In the genomic region with DNA sequence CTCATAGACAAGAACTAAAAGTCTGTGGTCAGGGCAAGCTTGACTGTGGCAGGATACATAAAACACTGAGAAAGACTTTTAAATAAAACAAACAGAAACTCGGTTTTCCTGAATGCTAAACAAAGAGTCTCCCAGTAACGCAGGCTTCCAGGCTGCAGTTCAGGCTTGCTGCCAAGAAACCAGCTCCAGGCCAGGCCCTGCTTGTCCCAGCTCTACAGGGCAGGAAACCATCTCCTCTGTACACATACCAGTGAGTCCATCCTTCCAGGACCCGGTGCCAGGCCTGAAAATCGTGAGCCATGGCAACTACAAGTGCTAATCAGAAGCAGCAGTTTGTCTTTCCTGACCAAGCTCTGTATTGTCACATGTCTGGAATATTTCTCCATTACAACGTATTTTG, we compare ENCODE assay signal across 8 mouse cellular contexts. TPM values are rescaled to one million over a fixed set of nuclear protein-coding genes. Genes with fewer than 3 reads are reported as not detected.
DNase-seq lines count a peak whose midpoint lies in the region; ATAC-seq lines count a peak whose summit lies in the region.

No protein-coding gene starts in this region.

- no peak for ATAC-seq in forebrain, embryonic 12.5 days (ENCODE audit: low FRiP score)
- ATAC-seq in intestine, embryonic 14.5 days (replicated peaks; ENCODE audit: low FRiP score, low TSS enrichment, low read depth), result peak; percentile 70
- no peak for ATAC-seq in liver, embryonic 11.5 days (replicated peaks; ENCODE audit: low FRiP score)
- ATAC-seq in inflammation-experienced regulatory T-cells, adult 6 months, result no peak

- 0 out of 2 replicates have a peak overlapping the region, but pooled peaks have one; percentile 36 for H3K27ac ChIP-seq in forebrain, embryonic 12.5 days
- no peak overlapping the region; the same call in 1 of the 2 replicates for H3K27ac ChIP-seq in forebrain, embryonic 10.5 days
- H3K27ac ChIP-seq in intestine, embryonic 14.5 days (ENCODE audit: low read depth), result peak overlapping the region; percentile 97
- peak overlapping the region; percentile 30; the same call in 1 of the 2 replicates for H3K27ac ChIP-seq in liver, embryonic 11.5 days (ENCODE audit: low read depth, low read length)

- H3K9me3 ChIP-seq in forebrain, embryonic 12.5 days, result no peaks in the 10 kb centered on the region
- no peaks in the 10 kb centered on the region; the same call in 1 of the 2 replicates for H3K9me3 ChIP-seq in forebrain, embryonic 10.5 days
- H3K9me3 ChIP-seq in intestine, embryonic 14.5 days (ENCODE audit: control insufficient read depth, low read length), result no peaks in the 10 kb centered on the region
- no peaks in the 10 kb centered on the region for H3K9me3 ChIP-seq in liver, embryonic 11.5 days (ENCODE audit: control insufficient read depth, low read length)

- H3K36me3 ChIP-seq in forebrain, embryonic 12.5 days (replicated peaks), result no peaks in the 10 kb centered on the region
- no peaks in the 10 kb centered on the region for H3K36me3 ChIP-seq in forebrain, embryonic 10.5 days (replicated peaks)
- no peaks in the 10 kb centered on the region for H3K36me3 ChIP-seq in intestine, embryonic 14.5 days (ENCODE audit: control insufficient read depth, insufficient read depth, low read length)
- no peaks in the 10 kb centered on the region for H3K36me3 ChIP-seq in liver, embryonic 11.5 days (ENCODE audit: control insufficient read depth, insufficient read depth, low read length)

- H3K4me3 ChIP-seq in forebrain, embryonic 12.5 days (replicated peaks), result no peak overlapping the region
- H3K4me3 ChIP-seq in forebrain, embryonic 10.5 days, result no peak overlapping the region
- H3K4me3 ChIP-seq in intestine, embryonic 14.5 days (ENCODE audit: low read depth, low read length), result no peak overlapping the region
- no peak overlapping the region for H3K4me3 ChIP-seq in liver, embryonic 11.5 days (ENCODE audit: low read depth, low read length)

- 33% methylated on average over 5 of the region's 5 CpGs for WGBS in forebrain, embryonic 12.5 days
- WGBS in forebrain, embryonic 10.5 days, result 51% methylated on average over 5 of the region's 5 CpGs
- 8% methylated on average over 5 of the region's 5 CpGs for WGBS in intestine, embryonic 14.5 days
- WGBS in liver, embryonic 11.5 days, result 28% methylated on average over 5 of the region's 5 CpGs

- H3K4me1 ChIP-seq in forebrain, embryonic 12.5 days, result no peaks in the 10 kb centered on the region; the same call in 1 of the 2 replicates
- 0 out of 2 replicates have a peak, but pooled peaks cover 8% of the 10 kb centered on the region for H3K4me1 ChIP-seq in forebrain, embryonic 10.5 days
- peaks cover 14% of the 10 kb centered on the region for H3K4me1 ChIP-seq in intestine, embryonic 14.5 days (replicated peaks; ENCODE audit: control insufficient read depth, insufficient read depth, low read length)
- H3K4me1 ChIP-seq in liver, embryonic 11.5 days (replicated peaks; ENCODE audit: control insufficient read depth, insufficient read depth, low read length), result peaks cover 33% of the 10 kb centered on the region

- H3K4me2 ChIP-seq in forebrain, embryonic 12.5 days, result no peak overlapping the region
- H3K4me2 ChIP-seq in intestine, embryonic 14.5 days (ENCODE audit: low read length), result no peak overlapping the region
- H3K4me2 ChIP-seq in liver, embryonic 11.5 days, result no peak overlapping the region

- no peak overlapping the region for H3K9ac ChIP-seq in forebrain, embryonic 12.5 days
- H3K9ac ChIP-seq in intestine, embryonic 14.5 days (ENCODE audit: low read length), result no peak overlapping the region
- H3K9ac ChIP-seq in liver, embryonic 11.5 days (ENCODE audit: low read depth, low read length), result no peak overlapping the region

- 0 out of 2 replicates have a peak, but pooled peaks cover 3% of the 10 kb centered on the region for H3K27me3 ChIP-seq in forebrain, embryonic 12.5 days
- H3K27me3 ChIP-seq in forebrain, embryonic 10.5 days (ENCODE audit: poor library complexity, severe bottlenecking), result peaks cover 3% of the 10 kb centered on the region
- no peaks in the 10 kb centered on the region for H3K27me3 ChIP-seq in intestine, embryonic 14.5 days (replicated peaks; ENCODE audit: control insufficient read depth, insufficient read depth, low read length)
- no peaks in the 10 kb centered on the region for H3K27me3 ChIP-seq in liver, embryonic 11.5 days (replicated peaks; ENCODE audit: control insufficient read depth, insufficient read depth, low read length)

- no peak for DNase-seq in forebrain, embryonic 10.5 days (ENCODE audit: extremely low spot score, low spot score)
- peak; percentile 34 for DNase-seq in cerebellum, adult 8-10 months
- peak; percentile 66 to 83 for DNase-seq in gastrocnemius, postnatal 4 days (ENCODE audit: low spot score in 2 of 2)
- DNase-seq in intestine, embryonic 14.5 days (ENCODE audit: low spot score), result peak; percentile 79
- no peak for DNase-seq in liver, embryonic 11.5 days (ENCODE audit: low spot score)
- peak; percentile 32 for DNase-seq in naive thymus-derived CD4-positive, alpha-beta T cell, adult 2 months (ENCODE audit: low read depth)

RNA-seq across cellular contexts. Expression of gene Gm17387, which starts 12.7 kb away (rescaled TPM):
- polyA plus RNA-seq in forebrain, embryonic 12.5 days (2016; fragmentation: Nextera tagmentation; extraction: Ambion mirVana), result not detected in 2 replicates
- polyA plus RNA-seq in forebrain, embryonic 10.5 days (2016; fragmentation: Nextera tagmentation; extraction: Ambion mirVana), result not detected in 2 replicates
- not detected for total RNA-seq in gastrocnemius, postnatal 4 days (2021)
- polyA plus RNA-seq in intestine, embryonic 14.5 days (2014; fragmentation: Nextera tagmentation; extraction: Ambion mirVana), result not detected in 2 replicates
- not detected in 2 replicates for polyA plus RNA-seq in liver, embryonic 11.5 days (2014; fragmentation: Nextera tagmentation; extraction: Ambion mirVana)
- not detected for polyA plus RNA-seq in inflammation-experienced regulatory T-cells, adult 6 months (2017; shearing (Covaris generic))

RNA-seq across cellular contexts. Expression of gene B4galnt4, which starts 19.2 kb away (rescaled TPM):
- 40.7 and 43.6 TPM in 2 replicates for polyA plus RNA-seq in forebrain, embryonic 12.5 days (2016; fragmentation: Nextera tagmentation; extraction: Ambion mirVana)
- 24.6 and 30.4 TPM in 2 replicates for polyA plus RNA-seq in forebrain, embryonic 10.5 days (2016; fragmentation: Nextera tagmentation; extraction: Ambion mirVana)
- total RNA-seq in gastrocnemius, postnatal 4 days (2021), result under 1 TPM; 0.22 to 0.62 TPM
- polyA plus RNA-seq in intestine, embryonic 14.5 days (2014; fragmentation: Nextera tagmentation; extraction: Ambion mirVana), result 9.2 and 13.6 TPM in 2 replicates
- 3.4 and 4.7 TPM in 2 replicates for polyA plus RNA-seq in liver, embryonic 11.5 days (2014; fragmentation: Nextera tagmentation; extraction: Ambion mirVana)
- polyA plus RNA-seq in inflammation-experienced regulatory T-cells, adult 6 months (2017; shearing (Covaris generic)), result 10 to 100 TPM; 11.1 to 13.1 (median 12.5) TPM

RNA-seq across cellular contexts. Expression of gene Ifitm6, which starts 23.9 kb away (rescaled TPM):
- polyA plus RNA-seq in forebrain, embryonic 12.5 days (2016; fragmentation: Nextera tagmentation; extraction: Ambion mirVana), result not detected in 2 replicates
- polyA plus RNA-seq in forebrain, embryonic 10.5 days (2016; fragmentation: Nextera tagmentation; extraction: Ambion mirVana), result not detected in 2 replicates
- total RNA-seq in gastrocnemius, postnatal 4 days (2021), result 1 to 10 TPM in 1 of 2 experiments, not detected in 1; 1.2 TPM
- 0.78 and 1.2 TPM in 2 replicates for polyA plus RNA-seq in intestine, embryonic 14.5 days (2014; fragmentation: Nextera tagmentation; extraction: Ambion mirVana)
- polyA plus RNA-seq in liver, embryonic 11.5 days (2014; fragmentation: Nextera tagmentation; extraction: Ambion mirVana), result 0.90 and 0.97 TPM in 2 replicates
- under 1 TPM in 1 of 3 experiments, not detected in 2; 0.94 TPM for polyA plus RNA-seq in inflammation-experienced regulatory T-cells, adult 6 months (2017; shearing (Covaris generic))

RNA-seq across cellular contexts. Expression of gene Ifitm3, which starts 31.1 kb away (rescaled TPM):
- polyA plus RNA-seq in forebrain, embryonic 12.5 days (2016; fragmentation: Nextera tagmentation; extraction: Ambion mirVana), result 11.6 and 13.0 TPM in 2 replicates
- polyA plus RNA-seq in forebrain, embryonic 10.5 days (2016; fragmentation: Nextera tagmentation; extraction: Ambion mirVana), result 10.8 and 13.8 TPM in 2 replicates
- total RNA-seq in gastrocnemius, postnatal 4 days (2021), result 10 to 100 TPM; 75.0 to 79.2 TPM
- 295 and 303 TPM in 2 replicates for polyA plus RNA-seq in intestine, embryonic 14.5 days (2014; fragmentation: Nextera tagmentation; extraction: Ambion mirVana)
- 45.0 and 47.5 TPM in 2 replicates for polyA plus RNA-seq in liver, embryonic 11.5 days (2014; fragmentation: Nextera tagmentation; extraction: Ambion mirVana)
- polyA plus RNA-seq in inflammation-experienced regulatory T-cells, adult 6 months (2017; shearing (Covaris generic)), result 10 to 100 TPM in 1 of 3 experiments, 1 to 10 TPM in 2; 2.7 to 11.2 (median 3.0) TPM

RNA-seq across cellular contexts. Expression of gene Pkp3, which starts 36.4 kb away (rescaled TPM):
- polyA plus RNA-seq in forebrain, embryonic 12.5 days (2016; fragmentation: Nextera tagmentation; extraction: Ambion mirVana), result 1.3 and 1.5 TPM in 2 replicates
- 2.4 and 2.8 TPM in 2 replicates for polyA plus RNA-seq in forebrain, embryonic 10.5 days (2016; fragmentation: Nextera tagmentation; extraction: Ambion mirVana)
- under 1 TPM; 0.25 to 0.54 TPM for total RNA-seq in gastrocnemius, postnatal 4 days (2021)
- polyA plus RNA-seq in intestine, embryonic 14.5 days (2014; fragmentation: Nextera tagmentation; extraction: Ambion mirVana), result 11.6 and 14.7 TPM in 2 replicates
- polyA plus RNA-seq in liver, embryonic 11.5 days (2014; fragmentation: Nextera tagmentation; extraction: Ambion mirVana), result 1.9 and 2.7 TPM in 2 replicates
- polyA plus RNA-seq in inflammation-experienced regulatory T-cells, adult 6 months (2017; shearing (Covaris generic)), result 100 to 1,000 TPM; 413 to 487 (median 426) TPM

Comparison
In these comparisons a context has a peak if more than half of its experiments do, and no peak if none do; other contexts are left out.
1. DNase-seq: peak in cerebellum, adult 8-10 months (single experiment), gastrocnemius, postnatal 4 days (2 of 2), intestine, embryonic 14.5 days (single experiment) and naive thymus-derived CD4-positive, alpha-beta T cell, adult 2 months (single experiment); none in forebrain, embryonic 10.5 days (single experiment) and liver, embryonic 11.5 days (single experiment).